Mouse (Mus musculus) limb, embryonic 14.5 days (tissue): ENCODE measurements around the gene Rnf213. TPM values are rescaled to one million over a fixed set of nuclear protein-coding genes. Genes with fewer than 3 reads are reported as not detected.
"Not testable (repeated sequence)": the region's sequence is repeated elsewhere in the genome, so short reads cannot be mapped to it uniquely, and the experiment has no call there.

Experiments
- ATAC-seq: fragments of 200-750 bp; cut with Nextera tagmentation; 2 replicates; pipeline ENCODE4 v1.8.0; 2017; ENCODE audit warnings: low read depth, moderate number of reproducible peaks, moderate TSS enrichment; ENCODE audit not compliant: low FRiP score
- DNase-seq: peaks from one replicate; pipeline ENCODE4 v3.0.0-alpha.2; 2015; ENCODE audit warnings: low spot score
- H3K27ac ChIP-seq: fragments of 300-500 bp; sonication (generic); replicated peaks from 2 replicates; pipeline ENCODE4 v1.5.1; 2014; ENCODE audit warnings: low read depth, mild to moderate bottlenecking, low read length, moderate library complexity, mixed read lengths
- H3K27me3 ChIP-seq: fragments of 300-500 bp; sonication (generic); 2 replicates; pipeline ENCODE4 v1.6.1; 2014; ENCODE audit warnings: low read length, mixed read lengths; ENCODE audit not compliant: control insufficient read depth, insufficient read depth
- H3K36me3 ChIP-seq: fragments of 300-500 bp; sonication (generic); 2 replicates; pipeline ENCODE4 v1.6.1; 2014; ENCODE audit warnings: mild to moderate bottlenecking, low read length, moderate library complexity, mixed read lengths; ENCODE audit not compliant: control insufficient read depth, insufficient read depth
- H3K4me1 ChIP-seq: fragments of 300-500 bp; sonication (generic); 2 replicates; pipeline ENCODE4 v1.6.1; 2014; ENCODE audit warnings: antibody characterized with exemption, low read length, mixed read lengths; ENCODE audit not compliant: control insufficient read depth, insufficient read depth
- H3K4me2 ChIP-seq: fragments of 300-500 bp; sonication (generic); replicated peaks from 2 replicates; pipeline ENCODE4 v1.6.1; 2014; ENCODE audit warnings: low read depth, mild to moderate bottlenecking, low read length, moderate library complexity; ENCODE audit not compliant: severe bottlenecking
- H3K4me3 ChIP-seq: fragments of 300-500 bp; sonication (generic); replicated peaks from 2 replicates; pipeline ENCODE4 v1.5.1; 2014; ENCODE audit warnings: low read length
- H3K9ac ChIP-seq: fragments of 300-500 bp; sonication (generic); 2 replicates; pipeline ENCODE4 v1.6.1; 2014; ENCODE audit warnings: mild to moderate bottlenecking, low read depth, low read length, moderate library complexity; ENCODE audit not compliant: severe bottlenecking
- H3K9me3 ChIP-seq: fragments of 300-500 bp; sonication (generic); 2 replicates; pipeline ENCODE4 v1.6.1; 2016; ENCODE audit warnings: low read length; ENCODE audit not compliant: control insufficient read depth
- POLR2A ChIP-seq: fragments of 200-500 bp; IDR thresholded peaks from 2 replicates; pipeline ENCODE4 v1.8.0; 2012; ENCODE audit warnings: inconsistent platforms, mild to moderate bottlenecking, moderate library complexity, borderline replicate concordance; ENCODE audit not compliant: insufficient read depth, insufficient read length; ENCODE audit errors: extremely low read depth
- WGBS: fragments of 180-500 bp; shearing (Covaris S2); extraction: QIAGEN DNeasy Blood & Tissue Kit; methylation state at CpG from one replicate; pipeline ENCODE4 v1.1.7; 2014; 5-methylcytosine and 5-hydroxymethylcytosine counted together
- polyA plus RNA-seq, 2 experiments: library from polyadenylated mRNA; depleted of rRNA in 1 of 2; stranded (reverse) in 1 of 2; unstranded in 1 of 2; fragments of >200 nt; fragmentation: Nextera tagmentation in 1 of 2; extraction: Ambion mirVana in 1 of 2; gene quantifications; 2 replicates each; pipeline versions ENCODE4 v1.2.1 to v1.2.3; 2012 to 2014

Rnf213 gene
- polyA plus RNA-seq, 2 experiments: 5.8 to 9.5 TPM

DNA sequence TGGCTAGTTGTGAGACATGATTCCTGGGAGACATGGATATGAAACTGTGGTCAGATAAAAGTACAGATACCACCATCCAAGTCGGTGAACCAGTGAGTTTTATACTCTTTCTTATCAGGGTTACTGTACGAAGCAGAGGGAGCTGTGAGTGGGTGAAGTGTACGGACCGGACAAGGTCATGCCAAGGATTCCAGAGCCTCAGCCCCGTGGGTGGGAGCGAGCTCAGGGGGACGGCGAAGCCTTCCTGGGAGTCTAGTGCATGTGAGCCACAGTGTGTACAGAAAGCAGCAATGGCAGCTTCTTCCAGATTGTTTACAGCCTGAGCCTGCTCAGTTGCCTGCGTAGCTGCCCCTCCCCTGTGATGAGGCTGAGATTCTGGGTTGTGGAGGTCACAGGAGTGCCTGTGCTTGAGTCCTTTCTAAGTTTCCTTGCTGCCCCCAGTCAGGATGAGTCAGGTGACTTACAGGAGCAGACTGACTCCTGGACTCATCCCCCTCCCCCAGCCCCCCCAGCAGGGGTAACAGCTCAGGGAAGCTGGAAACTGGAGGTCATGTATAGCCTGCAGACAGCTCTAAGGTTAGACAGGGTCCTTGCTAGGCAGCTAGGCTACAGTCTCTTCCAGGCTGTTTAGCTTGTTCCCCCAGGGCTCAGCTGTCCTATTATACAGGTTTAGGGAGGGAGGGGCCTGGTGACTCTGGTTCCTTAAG, 11.1 kb upstream of the Rnf213 start:
- WGBS: 77% methylated on average over 9 of the region's 9 CpGs

DNA sequence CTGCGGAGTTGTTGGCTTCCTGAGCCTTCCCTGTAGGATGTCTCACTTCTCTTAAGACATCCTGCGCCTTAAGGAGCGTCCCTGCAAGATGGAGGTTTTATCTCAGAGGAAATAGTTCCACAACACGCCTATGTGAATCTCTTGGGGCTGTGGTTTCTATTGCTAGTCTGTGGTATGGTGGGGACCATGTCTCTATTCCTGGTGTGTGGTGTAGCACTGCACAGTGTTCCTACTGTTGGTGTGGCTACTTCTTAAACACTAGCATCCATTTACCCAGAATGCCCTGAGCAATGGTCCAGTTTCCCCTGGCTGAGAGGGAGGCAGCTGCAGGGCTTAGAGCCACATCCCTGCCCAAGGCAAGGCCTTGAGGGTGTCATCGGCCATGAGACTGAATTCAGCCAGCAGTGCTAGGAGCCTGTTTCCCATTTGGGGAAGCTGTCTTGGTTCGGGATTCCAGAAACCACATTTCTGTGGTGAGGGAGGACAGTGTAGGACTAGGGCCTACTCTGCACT, 10.5 kb upstream of the Rnf213 start:
- H3K36me3 ChIP-seq: peaks cover 19% of the 10 kb centered on the region
- no peak overlapping the region for H3K27ac ChIP-seq
- no peaks in the 10 kb centered on the region for H3K4me1 ChIP-seq
- H3K9ac ChIP-seq: no peak overlapping the region
- H3K9me3 ChIP-seq: no peaks in the 10 kb centered on the region
- no peaks in the 10 kb centered on the region for H3K27me3 ChIP-seq
- ATAC-seq (no peak), DNase-seq (no peak)
- H3K4me2 ChIP-seq: no peak overlapping the region
- WGBS: 78% methylated on average over 6 of the region's 6 CpGs
- no peak overlapping the region for H3K4me3 ChIP-seq
- TF ChIP-seq POLR2A: no peak

More for the DNA sequence above, 11.1 kb upstream of the Rnf213 start:
- Histone ChIP-seq H3K27me3 (no peaks in the 10 kb centered on the region), H3K9ac (no peak overlapping the region), H3K4me1 (no peaks in the 10 kb centered on the region), H3K4me3 (no peak overlapping the region), H3K4me2 (no peak overlapping the region), H3K36me3 (peaks cover 19% of the 10 kb centered on the region), H3K27ac (no peak overlapping the region), H3K9me3 (no peaks in the 10 kb centered on the region)
- ATAC-seq (no peak), DNase-seq (no peak)
- no peak for TF ChIP-seq POLR2A

DNA sequence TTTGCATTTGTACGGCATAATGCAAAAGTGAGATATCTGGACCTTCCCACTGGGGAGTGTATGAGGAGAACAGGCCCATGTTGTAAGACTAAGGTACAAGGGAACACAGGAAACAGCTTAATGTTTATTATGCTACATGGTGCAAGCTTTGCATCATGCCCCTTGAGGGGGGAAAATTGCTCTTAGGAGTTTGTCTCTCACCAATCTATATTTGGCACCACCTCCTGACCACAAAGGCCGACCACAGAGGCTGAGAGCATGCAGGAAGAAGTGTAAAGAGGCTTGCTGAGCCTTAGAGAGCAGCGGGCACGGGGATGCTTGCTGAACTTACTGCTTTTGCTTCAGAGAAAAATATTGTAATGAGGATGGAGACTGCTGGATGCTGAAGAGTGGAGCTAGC, 8.0 kb upstream of the Rnf213 start:
- no peak overlapping the region for H3K4me3 ChIP-seq
- ATAC-seq: no peak
- no peak overlapping the region for H3K9ac ChIP-seq
- 0 out of 2 replicates have a peak, but pooled peaks cover 5% of the 10 kb centered on the region for H3K4me1 ChIP-seq
- no peak overlapping the region for H3K27ac ChIP-seq
- peaks cover 6% of the 10 kb centered on the region for H3K36me3 ChIP-seq
- 79% methylated on average over 4 of the region's 4 CpGs for WGBS
- no peak for TF ChIP-seq POLR2A
- no peak for DNase-seq
- no peak overlapping the region for H3K4me2 ChIP-seq
- no peaks in the 10 kb centered on the region for H3K9me3 ChIP-seq
- no peaks in the 10 kb centered on the region for H3K27me3 ChIP-seq

DNA sequence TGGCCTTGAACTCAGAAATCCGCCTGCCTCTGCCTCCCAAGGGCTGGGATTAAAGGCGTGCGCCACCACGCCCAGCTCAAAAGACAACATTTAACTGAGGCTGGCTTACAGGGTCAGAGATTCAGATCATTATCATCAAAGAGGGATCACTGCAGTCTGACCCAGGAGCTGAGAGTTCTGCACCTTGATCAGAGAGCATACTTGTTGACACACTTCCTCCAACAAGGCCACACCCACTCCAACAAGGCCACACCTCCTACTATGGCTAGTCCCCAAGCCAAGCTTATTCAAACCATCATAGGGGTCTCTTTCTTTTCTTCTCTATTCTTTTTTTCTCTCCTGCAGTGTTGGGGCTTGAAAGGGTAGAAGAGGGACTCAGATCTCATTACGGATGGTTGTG, 6.6 kb upstream of the Rnf213 start:
- DNase-seq (no peak), ATAC-seq (no peak)
- Histone ChIP-seq H3K4me1 (peaks cover 6% of the 10 kb centered on the region; the same call in 1 of the 2 replicates), H3K4me3 (no peak overlapping the region), H3K4me2 (no peak overlapping the region), H3K9me3 (no peaks in the 10 kb centered on the region), H3K9ac (no peak overlapping the region), H3K27me3 (no peaks in the 10 kb centered on the region; the same call in 1 of the 2 replicates), H3K27ac (no peak overlapping the region), H3K36me3 (no peaks in the 10 kb centered on the region)
- no peak for TF ChIP-seq POLR2A
- 96% methylated on average over 5 of the region's 5 CpGs for WGBS

DNA sequence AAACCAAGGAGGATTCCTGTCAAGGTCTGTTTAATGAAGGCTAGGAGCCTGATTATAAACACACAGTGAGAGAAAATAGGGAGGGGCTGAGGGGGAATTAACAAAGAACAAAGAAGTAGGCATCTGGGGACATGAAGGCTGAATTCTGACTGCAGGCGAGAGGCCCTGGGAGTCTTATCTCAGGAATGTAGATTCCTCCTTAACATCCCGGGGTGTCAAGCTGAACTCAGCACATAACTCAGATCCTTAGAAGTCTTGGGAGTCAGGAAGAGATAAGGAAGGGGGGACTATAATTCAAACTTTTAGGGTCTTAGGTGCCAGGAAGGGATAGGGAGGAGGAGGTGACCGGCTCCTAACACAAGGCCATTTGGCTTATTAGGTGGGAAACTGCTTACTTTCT, 5.6 kb upstream of the Rnf213 start:
- not testable (repeated sequence) for H3K27ac ChIP-seq, H3K9me3 ChIP-seq, H3K4me3 ChIP-seq, ATAC-seq, H3K36me3 ChIP-seq, H3K27me3 ChIP-seq, H3K9ac ChIP-seq, DNase-seq, H3K4me1 ChIP-seq, H3K4me2 ChIP-seq
- 5% methylated on average over 3 of the region's 3 CpGs for WGBS
